8 mouse cellular contexts compared by ENCODE assay signal in the genomic region with DNA sequence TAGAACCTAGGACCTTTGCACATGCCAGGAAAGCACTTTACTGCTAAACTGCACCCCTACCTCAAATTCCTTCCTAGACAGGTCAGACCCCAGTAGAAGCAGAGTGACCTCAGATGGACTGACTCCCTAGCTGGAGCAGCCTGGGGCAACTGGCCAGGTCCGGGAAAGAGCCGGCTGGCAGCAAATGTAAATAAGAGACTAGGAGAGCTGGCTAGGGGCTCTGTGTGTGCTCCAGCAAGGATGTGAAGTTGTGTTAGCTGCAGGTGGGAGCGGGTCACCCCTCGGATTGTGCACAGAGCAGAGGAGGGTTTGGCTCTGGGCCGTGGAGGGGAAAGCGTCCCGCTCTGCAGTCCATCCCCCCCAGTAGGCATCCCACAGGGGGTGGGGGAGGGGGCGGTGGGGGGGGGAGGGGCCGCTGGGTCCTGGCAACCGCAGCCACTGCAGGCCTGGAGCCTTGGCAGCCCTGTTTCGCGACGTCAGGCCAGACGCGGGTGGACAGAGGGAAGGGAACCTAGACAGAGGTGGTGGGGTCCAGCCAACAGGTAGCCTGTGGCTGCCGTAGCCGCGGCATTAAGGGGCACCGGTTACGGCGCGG. TPM values are rescaled to one million over a fixed set of nuclear protein-coding genes. Genes with fewer than 3 reads are reported as not detected.
DNase-seq lines count a peak whose midpoint lies in the region; ATAC-seq and TF ChIP-seq lines count a peak whose summit lies in the region.

Gene Crb3, plus strand, starts transcription at position 215 of the 595 bp plus-strand sequence.

- H3K27me3 ChIP-seq in liver, postnatal 0 days (ENCODE audit: insufficient read depth, low read length) = peaks cover 32% of the 10 kb centered on the region

- H3K4me2 ChIP-seq in liver, postnatal 0 days (ENCODE audit: low read depth, low read length) = peak within 1 kb of the TSS; percentile 81

- DNase-seq in ovary, adult 18-20 months (ENCODE audit: low spot score) = peak; percentile 34
- DNase-seq in ovary, postnatal 14 days (ENCODE audit: low spot score) = no peak
- peak; percentile 81 for DNase-seq in cerebellum, adult 9-11 months
- peak; percentile 54 to 62 for DNase-seq in heart, adult 18-20 months
- peak; percentile 52 for DNase-seq in kidney, adult 18-20 months
- peak; percentile 54 for DNase-seq in liver, postnatal 0 days
- DNase-seq in retina, embryonic 14.5 days (ENCODE audit: low spot score) = peak; percentile 18

- peaks cover 28% of the 10 kb centered on the region for H3K4me1 ChIP-seq in liver, postnatal 0 days (ENCODE audit: insufficient read depth)

- H3K4me3 ChIP-seq in liver, postnatal 0 days (ENCODE audit: low read depth, low read length) = peak within 1 kb of the TSS; percentile 75

- WGBS in liver, postnatal 0 days (ENCODE audit: insufficient replicate concordance) = 10% methylated on average over 11 of the region's 22 CpGs

- H3K9ac ChIP-seq in liver, postnatal 0 days (replicated peaks) = peak within 1 kb of the TSS; percentile 77

- TF ChIP-seq CTCF in liver, postnatal 0 days (IDR thresholded peaks at IDR 0.05; ENCODE audit: low read depth) = no peak

- H3K27ac ChIP-seq in liver, postnatal 0 days (ENCODE audit: low read depth) = peak within 1 kb of the TSS; percentile 91

- no peaks in the 10 kb centered on the region for H3K9me3 ChIP-seq in liver, postnatal 0 days (ENCODE audit: low read length)

- 0 out of 2 replicates have a peak, but pooled peaks have one; percentile 6 for ATAC-seq in liver, postnatal 0 days
- no peak for ATAC-seq in frontal cortex, adult (ENCODE audit: low TSS enrichment)

- H3K36me3 ChIP-seq in liver, postnatal 0 days (replicated peaks; ENCODE audit: insufficient read depth, low read length) = peaks cover 6% of the 10 kb centered on the region; the same call in 1 of the 2 replicates

- TF ChIP-seq EP300 in liver, postnatal 0 days (IDR thresholded peaks at IDR 0.05; ENCODE audit: low read depth) = no peak

RNA-seq across cellular contexts. Expression of gene Crb3, which starts in this region (rescaled TPM):
- total RNA-seq in heart, adult 18-20 months (2021) = under 1 TPM in 1 of 2 experiments, not detected in 1; 0.95 TPM
- 33.0 and 39.9 TPM in 2 replicates for polyA plus RNA-seq in liver, postnatal 0 days (2015; fragmentation: Nextera tagmentation; extraction: Ambion mirVana)

Comparison
In these comparisons a context has a peak if more than half of its experiments do, and no peak if none do; other contexts are left out.
1. Peak in DNase-seq in heart, adult 18-20 months; RNA of the gene not detected or under 1 TPM.